Mouse (Mus musculus): ENCODE data around the gene Hoxb5. TPM values are rescaled to one million over a fixed set of nuclear protein-coding genes. Genes with fewer than 3 reads are reported as not detected.

Gene Hoxb5
- polyA plus RNA-seq, 1 experiment from 2014 or later: not detected

GRCm38 (mm10) chr11:96345893-96346806 lies 43.0 kb downstream of the Hoxb5 start:
- WGBS: 2% methylated on average over 45 of the region's 45 CpGs
- Histone ChIP-seq H3K9me3 (replicated peaks; ENCODE audit: control insufficient read depth, low read length, poor library complexity, severe bottlenecking) (0 out of 2 replicates have a peak, but pooled peaks cover 2% of the 10 kb centered on the region), H3K36me3 (ENCODE audit: control insufficient read depth, insufficient read depth, low read length) (no peaks in the 10 kb centered on the region), H3K4me2 (ENCODE audit: low read length) (no peak overlapping the region), H3K27ac (ENCODE audit: low read length) (no peak overlapping the region), H3K4me1 (ENCODE audit: control insufficient read depth, insufficient read depth, low read length) (peaks cover 3% of the 10 kb centered on the region), H3K4me3 (ENCODE audit: low read depth, low read length) (no peak overlapping the region), H3K27me3 (ENCODE audit: control insufficient read depth, insufficient read depth, low read depth, low read length) (peaks cover 86% of the 10 kb centered on the region), H3K9ac (ENCODE audit: low read depth, low read length) (no peak overlapping the region)
- ATAC-seq: no peak

GRCm38 (mm10) chr11:96346916-96347520 lies 43.9 kb downstream of the Hoxb5 start:
- no peak overlapping the region for H3K27ac ChIP-seq (ENCODE audit: low read length)
- peaks cover 86% of the 10 kb centered on the region for H3K27me3 ChIP-seq (ENCODE audit: control insufficient read depth, insufficient read depth, low read depth, low read length)
- H3K4me1 ChIP-seq (ENCODE audit: control insufficient read depth, insufficient read depth, low read length): peaks cover 3% of the 10 kb centered on the region
- ATAC-seq: no peak
- WGBS: 5% methylated on average over 5 of the region's 5 CpGs
- H3K36me3 ChIP-seq (ENCODE audit: control insufficient read depth, insufficient read depth, low read length): no peaks in the 10 kb centered on the region
- H3K9ac ChIP-seq (ENCODE audit: low read depth, low read length): no peak overlapping the region
- H3K4me2 ChIP-seq (ENCODE audit: low read length): no peak overlapping the region
- no peak overlapping the region for H3K4me3 ChIP-seq (ENCODE audit: low read depth, low read length)
- H3K9me3 ChIP-seq (replicated peaks; ENCODE audit: control insufficient read depth, low read length, poor library complexity, severe bottlenecking): 0 out of 2 replicates have a peak, but pooled peaks cover 2% of the 10 kb centered on the region

GRCm38 (mm10) chr11:96347717-96348116 lies 44.6 kb downstream of the Hoxb5 start:
- no peak overlapping the region for H3K27ac ChIP-seq (ENCODE audit: low read length)
- no peak overlapping the region for H3K9ac ChIP-seq (ENCODE audit: low read depth, low read length)
- no peaks in the 10 kb centered on the region for H3K36me3 ChIP-seq (ENCODE audit: control insufficient read depth, insufficient read depth, low read length)
- no peak for ATAC-seq
- peaks cover 88% of the 10 kb centered on the region for H3K27me3 ChIP-seq (ENCODE audit: control insufficient read depth, insufficient read depth, low read depth, low read length)
- peaks cover 3% of the 10 kb centered on the region for H3K4me1 ChIP-seq (ENCODE audit: control insufficient read depth, insufficient read depth, low read length)
- H3K9me3 ChIP-seq (replicated peaks; ENCODE audit: control insufficient read depth, low read length, poor library complexity, severe bottlenecking): 0 out of 2 replicates have a peak, but pooled peaks cover 2% of the 10 kb centered on the region
- H3K4me3 ChIP-seq (ENCODE audit: low read depth, low read length): no peak overlapping the region
- H3K4me2 ChIP-seq (ENCODE audit: low read length): no peak overlapping the region
- 2% methylated on average over 4 of the region's 4 CpGs for WGBS

GRCm38 (mm10) chr11:96348141-96348928 lies 45.2 kb downstream of the Hoxb5 start:
- H3K36me3 ChIP-seq (ENCODE audit: control insufficient read depth, insufficient read depth, low read length): no peaks in the 10 kb centered on the region
- peaks cover 3% of the 10 kb centered on the region for H3K4me1 ChIP-seq (ENCODE audit: control insufficient read depth, insufficient read depth, low read length)
- no peak overlapping the region for H3K4me2 ChIP-seq (ENCODE audit: low read length)
- ATAC-seq: no peak
- H3K9ac ChIP-seq (ENCODE audit: low read depth, low read length): no peak overlapping the region
- peaks cover 87% of the 10 kb centered on the region for H3K27me3 ChIP-seq (ENCODE audit: control insufficient read depth, insufficient read depth, low read depth, low read length)
- 3% methylated on average over 21 of the region's 21 CpGs for WGBS
- no peak overlapping the region for H3K27ac ChIP-seq (ENCODE audit: low read length)
- no peak overlapping the region for H3K4me3 ChIP-seq (ENCODE audit: low read depth, low read length)
- 0 out of 2 replicates have a peak, but pooled peaks cover 2% of the 10 kb centered on the region for H3K9me3 ChIP-seq (replicated peaks; ENCODE audit: control insufficient read depth, low read length, poor library complexity, severe bottlenecking)

- Histone ChIP-seq H3K9ac (ENCODE audit: low read depth, low read length) (no peak overlapping the region), H3K27me3 (ENCODE audit: control insufficient read depth, insufficient read depth, low read depth, low read length) (peaks cover 86% of the 10 kb centered on the region), H3K9me3 (replicated peaks; ENCODE audit: control insufficient read depth, low read length, poor library complexity, severe bottlenecking) (0 out of 2 replicates have a peak, but pooled peaks cover 2% of the 10 kb centered on the region), H3K4me3 (ENCODE audit: low read depth, low read length) (no peak overlapping the region), H3K4me1 (ENCODE audit: control insufficient read depth, insufficient read depth, low read length) (peaks cover 3% of the 10 kb centered on the region), H3K27ac (ENCODE audit: low read length) (no peak overlapping the region), H3K36me3 (ENCODE audit: control insufficient read depth, insufficient read depth, low read length) (no peaks in the 10 kb centered on the region), H3K4me2 (ENCODE audit: low read length) (no peak overlapping the region)
- 8% methylated on average over 3 of the region's 3 CpGs for WGBS
- ATAC-seq: no peak
These were observed 45.9 kb downstream of the Hoxb5 start for GRCm38 (mm10) chr11:96348988-96349387.

GRCm38 (mm10) chr11:96349491-96350340 lies 46.6 kb downstream of the Hoxb5 start:
- Histone ChIP-seq H3K9ac (ENCODE audit: low read depth, low read length) (no peak overlapping the region), H3K27ac (ENCODE audit: low read length) (no peak overlapping the region), H3K4me3 (ENCODE audit: low read depth, low read length) (no peak overlapping the region), H3K4me2 (ENCODE audit: low read length) (no peak overlapping the region), H3K36me3 (ENCODE audit: control insufficient read depth, insufficient read depth, low read length) (no peaks in the 10 kb centered on the region), H3K27me3 (ENCODE audit: control insufficient read depth, insufficient read depth, low read depth, low read length) (peaks cover 82% of the 10 kb centered on the region), H3K4me1 (ENCODE audit: control insufficient read depth, insufficient read depth, low read length) (peaks cover 3% of the 10 kb centered on the region), H3K9me3 (replicated peaks; ENCODE audit: control insufficient read depth, low read length, poor library complexity, severe bottlenecking) (0 out of 2 replicates have a peak, but pooled peaks cover 2% of the 10 kb centered on the region)
- WGBS: 2% methylated on average over 14 of the region's 14 CpGs
- ATAC-seq: no peak

GRCm38 (mm10) chr11:96350341-96350624 lies 47.1 kb downstream of the Hoxb5 start, which contains the start of gene Hoxb2:
Gene Hoxb2 (plus strand): TSS chr11:96350525.
- Histone ChIP-seq H3K9ac (ENCODE audit: low read depth, low read length) (no peak within 1 kb of the TSS), H3K36me3 (ENCODE audit: control insufficient read depth, insufficient read depth, low read length) (no peaks in the 10 kb centered on the region), H3K27ac (ENCODE audit: low read length) (no peak within 1 kb of the TSS), H3K4me1 (ENCODE audit: control insufficient read depth, insufficient read depth, low read length) (peaks cover 2% of the 10 kb centered on the region), H3K27me3 (ENCODE audit: control insufficient read depth, insufficient read depth, low read depth, low read length) (peaks cover 78% of the 10 kb centered on the region), H3K9me3 (replicated peaks; ENCODE audit: control insufficient read depth, low read length, poor library complexity, severe bottlenecking) (0 out of 2 replicates have a peak, but pooled peaks cover 2% of the 10 kb centered on the region), H3K4me3 (ENCODE audit: low read depth, low read length) (no peak within 1 kb of the TSS), H3K4me2 (ENCODE audit: low read length) (no peak within 1 kb of the TSS)
- ATAC-seq: no peak
- WGBS: 3% methylated on average over 2 of the region's 2 CpGs

GRCm38 (mm10) chr11:96350791-96351190 lies 47.7 kb downstream of the Hoxb5 start:
- H3K4me2 ChIP-seq (ENCODE audit: low read length): no peak overlapping the region
- H3K27ac ChIP-seq (ENCODE audit: low read length): no peak overlapping the region
- WGBS: 4% methylated on average over 2 of the region's 2 CpGs
- H3K36me3 ChIP-seq (ENCODE audit: control insufficient read depth, insufficient read depth, low read length): no peaks in the 10 kb centered on the region
- ATAC-seq: no peak
- no peak overlapping the region for H3K4me3 ChIP-seq (ENCODE audit: low read depth, low read length)
- 0 out of 2 replicates have a peak, but pooled peaks cover 2% of the 10 kb centered on the region for H3K9me3 ChIP-seq (replicated peaks; ENCODE audit: control insufficient read depth, low read length, poor library complexity, severe bottlenecking)
- no peak overlapping the region for H3K9ac ChIP-seq (ENCODE audit: low read depth, low read length)
- H3K27me3 ChIP-seq (ENCODE audit: control insufficient read depth, insufficient read depth, low read depth, low read length): peaks cover 76% of the 10 kb centered on the region
- H3K4me1 ChIP-seq (ENCODE audit: control insufficient read depth, insufficient read depth, low read length): no peaks in the 10 kb centered on the region
